Mouse (Mus musculus): ENCODE data around the gene Gabbr2.
A peak's percentile ranks its signal among the peaks of the same experiment; 100 is the strongest.

Gabbr2 gene

DNA sequence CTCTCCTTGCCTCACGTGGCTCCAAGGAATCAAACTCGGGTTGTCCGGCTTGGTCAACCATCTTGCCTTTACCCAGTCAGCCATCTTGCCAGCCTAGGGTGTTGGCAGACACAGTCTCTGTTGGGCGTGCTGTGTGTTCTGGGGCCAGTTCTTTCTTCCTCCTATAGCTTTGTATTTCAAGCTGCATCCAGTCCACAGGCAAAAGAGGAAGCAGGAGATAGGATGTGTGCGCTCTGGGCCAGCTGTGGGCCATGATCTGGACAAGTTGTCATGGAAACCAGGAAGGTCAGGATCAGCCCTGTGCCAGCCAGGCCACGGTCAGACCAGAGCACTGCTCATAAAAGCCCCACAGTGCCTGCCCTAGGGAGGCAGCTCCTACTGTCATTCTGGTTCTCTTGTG, 74.9 kb downstream of the Gabbr2 start:
- DNase-seq (ENCODE audit: low read depth, low spot score): no peak

DNA sequence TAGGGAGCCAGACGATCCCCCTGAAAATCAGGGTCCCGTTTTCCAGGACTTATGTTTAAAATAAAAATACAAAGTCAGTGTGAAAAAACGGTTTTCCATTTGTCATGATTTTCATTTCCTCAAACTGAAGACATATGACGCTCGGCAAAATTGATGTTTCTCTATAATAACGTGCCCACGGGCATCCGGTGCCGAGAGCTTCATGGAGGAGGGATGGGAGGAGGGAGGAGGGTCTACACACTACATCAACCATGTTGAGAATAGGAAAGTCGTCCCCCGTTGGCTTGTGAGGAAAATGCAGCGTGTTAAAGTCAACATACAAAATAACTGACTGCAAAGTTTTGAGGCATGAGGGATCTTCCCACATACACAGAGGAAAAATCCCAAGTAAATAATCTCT, 75.7 kb downstream of the Gabbr2 start:
- DNase-seq (ENCODE audit: low read depth, low spot score): no peak

DNA sequence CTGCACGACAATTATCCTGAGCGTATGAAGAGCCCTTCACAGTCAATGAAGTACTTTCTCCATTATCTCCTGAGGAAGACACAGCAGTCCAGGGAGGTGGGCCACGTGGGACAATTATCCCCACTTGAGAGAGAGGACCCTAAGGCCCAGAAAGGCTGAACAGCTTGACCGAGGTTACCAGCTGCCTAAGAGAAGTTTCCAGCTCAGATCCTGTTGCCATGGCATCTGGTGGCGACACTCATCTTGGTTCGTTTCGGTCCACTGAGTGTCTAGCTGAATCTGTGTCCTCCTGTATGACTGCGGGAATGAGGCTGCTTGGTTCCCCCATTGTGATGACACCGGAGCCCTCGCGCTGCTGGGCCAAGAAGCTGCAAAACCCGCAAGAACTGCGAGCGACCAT, 76.2 kb downstream of the Gabbr2 start:
- DNase-seq (ENCODE audit: low read depth, low spot score): no peak

DNA sequence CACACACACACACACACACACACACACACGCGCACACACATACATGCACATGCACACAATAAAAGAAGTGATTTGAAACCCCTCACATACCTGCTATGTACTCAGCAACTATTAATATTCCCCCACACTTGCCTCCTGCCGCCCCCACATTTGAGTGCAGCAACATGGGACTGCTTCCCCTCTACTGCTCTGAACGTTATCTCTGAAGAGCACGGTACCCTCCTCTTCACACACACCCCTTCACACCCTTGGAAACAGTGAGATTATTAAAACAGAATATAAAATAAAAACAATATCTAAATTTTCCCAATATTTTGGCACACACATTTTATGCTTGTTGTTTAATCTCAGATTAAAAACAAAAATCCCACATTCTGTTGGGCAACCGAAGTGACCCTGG, 77.1 kb downstream of the Gabbr2 start:
- no peak for DNase-seq (ENCODE audit: low read depth, low spot score)

DNA sequence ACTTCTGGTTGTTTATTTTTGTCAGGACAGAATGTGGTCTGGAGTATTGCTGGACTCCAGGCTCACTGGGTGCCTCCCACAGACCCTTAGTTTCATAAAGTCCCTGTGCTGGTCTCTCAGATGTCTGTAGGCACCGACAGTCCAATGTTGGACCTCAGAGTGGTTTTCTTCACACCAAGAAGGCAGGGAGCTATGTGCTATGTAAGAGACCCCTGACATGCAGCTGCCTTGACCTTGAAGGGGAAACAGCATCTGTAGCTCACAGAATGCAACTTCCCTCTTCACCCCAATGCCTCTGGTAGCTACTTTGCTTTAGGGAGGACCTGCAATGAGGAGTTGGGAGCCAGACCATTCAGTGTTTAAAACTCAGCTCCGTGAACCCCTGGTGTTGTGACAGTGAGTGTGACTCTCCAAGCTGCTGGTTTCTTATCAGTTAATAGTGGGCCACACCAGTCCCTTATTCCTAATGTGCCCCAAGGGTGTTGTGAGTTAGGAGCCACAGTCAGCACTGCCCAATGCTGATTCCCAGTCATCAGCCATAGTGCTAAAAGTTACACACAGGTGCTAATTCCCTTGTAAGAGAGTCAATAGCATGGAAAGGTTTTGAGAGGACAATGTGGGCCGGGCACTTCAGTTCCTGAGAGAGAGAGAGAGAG, 85.5 kb downstream of the Gabbr2 start:
- DNase-seq (ENCODE audit: low read depth, low spot score): no peak

DNA sequence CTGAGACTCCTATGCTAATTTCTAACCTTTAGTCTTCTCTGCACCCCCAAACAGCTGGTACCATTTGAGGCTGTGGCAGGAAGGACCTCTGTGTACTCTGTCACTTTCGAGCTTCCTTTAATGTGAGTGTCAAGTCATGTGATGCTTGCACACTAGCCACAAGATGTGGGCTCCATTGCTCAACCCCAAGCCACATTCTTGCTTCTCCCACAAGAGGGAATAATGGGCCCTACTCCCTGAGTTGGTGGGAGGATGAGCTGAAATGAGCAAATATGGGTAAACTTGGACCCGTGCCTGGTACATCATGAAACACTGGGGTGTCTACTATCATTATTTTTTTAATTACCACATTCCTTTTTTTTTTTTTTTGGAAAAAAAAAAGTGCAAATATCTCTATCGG, 86.5 kb downstream of the Gabbr2 start:
- no peak for DNase-seq (ENCODE audit: low read depth, low spot score)

DNA sequence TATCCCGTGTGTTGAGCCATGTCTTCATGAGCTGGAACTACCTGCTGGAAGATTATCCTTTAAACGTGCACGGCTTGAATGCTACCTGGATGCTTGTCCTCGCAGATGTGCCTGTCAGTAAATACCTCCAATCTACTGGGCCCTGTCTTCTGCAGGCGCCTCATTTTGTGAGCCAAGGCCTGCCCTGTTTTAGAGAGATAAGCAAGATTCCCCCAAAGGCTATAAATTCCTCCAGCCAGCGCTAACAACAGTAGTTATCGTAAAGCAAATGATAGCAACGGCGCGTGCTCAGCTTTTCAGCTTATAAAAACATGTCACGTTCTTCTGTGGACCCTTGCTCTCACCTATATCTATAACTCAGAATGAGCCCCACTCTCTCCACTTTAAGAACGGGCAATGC, 87.5 kb downstream of the Gabbr2 start:
- no peak for DNase-seq (ENCODE audit: low read depth, low spot score)

DNA sequence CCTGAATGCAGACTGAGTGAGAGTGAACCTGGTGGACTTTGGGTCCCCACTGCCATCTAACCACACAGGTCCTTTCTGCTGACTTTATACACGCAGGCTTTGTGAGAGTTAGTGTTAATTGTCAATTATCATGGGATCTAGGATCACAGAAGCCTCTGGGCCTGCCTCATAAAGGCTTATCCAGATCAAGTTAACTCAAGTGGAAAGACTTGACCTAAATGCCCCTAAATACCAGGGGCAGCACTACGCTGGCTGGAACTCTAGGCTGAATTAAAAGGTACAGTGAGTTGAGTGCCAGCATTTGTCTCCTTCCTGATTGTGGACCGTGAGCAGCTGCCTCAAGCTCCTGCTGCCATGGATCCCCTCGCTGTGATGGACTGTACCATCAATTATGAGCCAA, 93.1 kb downstream of the Gabbr2 start:
- DNase-seq (ENCODE audit: low read depth, low spot score): no peak

DNA sequence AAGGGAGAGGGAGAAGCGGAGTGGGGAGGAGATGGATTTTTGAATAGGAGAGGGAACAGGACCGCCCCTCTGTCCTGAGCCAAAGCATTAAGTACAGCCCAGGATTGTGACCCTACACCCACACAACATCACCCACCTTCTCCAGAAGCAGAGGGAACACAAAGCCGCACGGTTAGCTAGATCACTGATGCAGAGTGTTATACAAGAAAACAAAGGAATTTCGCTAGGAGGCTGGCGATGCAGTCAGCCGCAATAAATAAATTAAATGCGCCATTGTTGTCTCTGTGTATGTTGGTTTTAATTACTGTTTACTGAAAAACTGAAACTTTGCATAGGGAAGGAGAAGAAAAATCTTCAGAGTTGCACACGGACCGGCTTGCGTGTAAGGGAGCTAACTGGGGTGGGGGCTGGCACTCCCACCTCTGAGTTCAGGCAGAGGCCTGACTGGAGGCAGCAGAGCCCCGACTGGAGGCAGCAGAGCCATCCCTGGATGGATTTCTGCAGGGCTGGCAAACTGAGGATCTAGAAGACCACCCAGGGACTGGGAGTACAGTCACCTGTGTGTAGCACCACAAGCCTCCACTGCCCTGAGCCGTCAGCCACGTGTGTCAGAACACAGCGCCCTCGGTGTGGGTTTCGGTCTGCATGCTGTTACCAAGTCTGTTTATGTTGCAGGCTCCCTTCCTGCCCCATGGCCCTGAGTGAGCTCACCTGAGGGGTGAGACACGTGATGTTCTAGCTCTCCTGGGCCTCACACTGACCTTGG, 93.9 kb downstream of the Gabbr2 start:
- DNase-seq (ENCODE audit: low read depth, low spot score): no peak

DNA sequence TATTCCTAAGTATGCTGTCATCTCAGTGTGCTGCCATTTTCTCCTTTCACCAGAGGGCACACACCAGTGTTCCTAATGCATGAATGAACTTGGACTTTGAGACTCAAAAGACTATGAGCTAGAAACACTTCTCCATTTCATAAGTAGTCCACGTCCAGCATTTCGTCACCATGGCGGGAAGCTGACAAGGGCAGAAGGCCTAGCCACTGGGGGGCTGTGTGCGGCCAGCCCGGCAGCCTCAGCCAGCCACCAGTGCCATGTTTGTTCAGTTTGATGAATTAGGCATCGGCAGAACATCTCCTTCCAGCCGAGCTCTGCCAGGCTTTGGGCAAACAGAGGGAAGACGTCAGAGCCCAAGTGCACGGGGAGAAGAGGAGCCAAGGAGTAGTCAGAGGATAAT, 97.5 kb downstream of the Gabbr2 start:
- no peak for DNase-seq (ENCODE audit: low read depth, low spot score)

DNA sequence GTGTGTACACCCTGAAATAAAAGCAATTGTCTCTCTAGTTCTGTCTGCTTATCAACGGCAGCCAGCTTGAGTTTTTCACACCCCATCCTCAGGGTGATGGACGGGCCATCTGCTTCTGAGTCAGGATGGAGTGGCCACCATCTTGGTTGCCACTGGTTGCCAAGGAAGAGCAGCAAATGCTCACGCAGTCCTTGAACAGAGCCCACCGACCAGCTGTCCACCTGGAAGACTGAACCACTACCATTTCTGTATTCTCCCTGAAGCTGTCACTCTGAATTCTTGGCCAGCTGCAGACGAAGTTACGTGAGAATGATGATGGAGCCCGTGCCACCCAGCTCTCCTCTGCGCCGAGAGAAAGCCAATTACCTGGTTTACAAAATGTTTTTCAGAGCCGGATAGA, 102.5 kb downstream of the Gabbr2 start:
- DNase-seq (ENCODE audit: low read depth, low spot score): no peak

DNA sequence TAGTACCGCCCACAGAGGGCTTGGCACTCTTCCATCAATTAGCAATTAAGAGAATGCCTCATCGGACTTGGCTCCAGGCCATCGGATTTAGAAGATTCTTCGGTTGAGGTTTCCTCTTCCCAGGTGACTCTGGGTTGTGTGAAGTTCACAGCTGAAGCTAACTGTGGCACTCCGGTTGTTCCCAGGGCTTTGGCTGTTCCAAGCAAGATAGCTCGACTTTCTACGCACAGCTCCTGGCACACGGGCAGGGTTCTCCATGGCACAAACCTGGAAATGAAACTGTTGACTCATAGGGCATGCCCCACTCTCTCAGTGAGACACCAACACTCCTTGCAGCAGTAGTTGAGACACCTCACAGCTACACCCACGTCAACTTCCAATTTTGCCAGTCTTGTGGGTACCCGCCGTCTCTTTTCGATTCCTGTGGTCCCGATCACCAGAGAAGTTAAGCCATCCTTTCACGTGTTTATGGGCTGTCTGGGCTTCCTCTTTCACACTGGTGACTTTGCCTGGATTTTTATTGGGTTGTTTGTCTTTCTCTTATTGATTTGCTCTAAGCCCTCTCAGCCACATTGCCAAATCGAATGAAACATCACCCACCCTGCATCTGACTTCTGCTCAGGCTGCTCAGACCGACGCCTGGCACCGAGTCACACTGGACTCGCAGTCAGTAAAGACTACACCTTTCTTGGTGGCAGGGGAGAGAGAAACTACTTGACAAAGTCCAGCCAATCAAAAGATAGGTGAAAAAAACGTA, 105.9 kb downstream of the Gabbr2 start:
- DNase-seq (ENCODE audit: low read depth, low spot score): no peak

DNA sequence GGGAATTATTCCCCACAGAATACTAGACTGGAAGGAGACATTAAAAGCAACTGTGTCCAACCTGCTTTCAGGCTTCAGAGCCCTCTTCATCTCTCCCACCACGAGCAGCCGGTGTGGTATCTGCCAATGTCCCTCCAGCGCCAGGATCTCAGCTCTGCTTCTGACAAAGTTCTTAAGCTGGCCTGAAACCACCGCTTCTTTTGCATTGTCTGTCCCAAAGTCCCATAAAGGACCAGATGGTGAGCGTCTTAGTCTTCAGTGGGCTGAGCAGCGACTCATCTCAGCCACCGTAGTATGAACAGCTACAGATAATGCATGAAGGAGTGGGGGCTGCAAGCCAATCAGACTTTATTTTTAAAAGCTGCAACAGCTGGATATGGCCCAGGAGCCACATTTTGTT, 107.5 kb downstream of the Gabbr2 start:
- no peak for DNase-seq (ENCODE audit: low read depth, low spot score)

DNA sequence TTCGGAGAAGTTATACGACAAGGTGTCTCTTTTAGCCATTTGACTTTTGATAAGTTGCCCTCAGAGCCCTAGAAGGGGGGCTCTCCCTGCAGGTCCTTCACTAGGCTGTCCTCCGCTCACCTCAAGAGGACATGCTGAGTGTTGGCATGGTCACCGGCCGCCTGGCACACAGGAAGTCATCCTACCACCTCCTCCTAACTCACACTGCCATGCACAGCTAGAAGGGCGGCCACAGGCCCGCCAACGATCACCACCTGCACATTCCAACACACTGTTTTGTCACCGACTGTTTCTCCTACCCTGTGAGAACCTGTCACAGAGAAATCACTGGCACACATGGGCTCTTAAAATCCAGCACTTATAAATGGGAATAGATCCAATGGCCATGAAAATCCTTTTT, 108.1 kb downstream of the Gabbr2 start:
- no peak for DNase-seq (ENCODE audit: low read depth, low spot score)

DNA sequence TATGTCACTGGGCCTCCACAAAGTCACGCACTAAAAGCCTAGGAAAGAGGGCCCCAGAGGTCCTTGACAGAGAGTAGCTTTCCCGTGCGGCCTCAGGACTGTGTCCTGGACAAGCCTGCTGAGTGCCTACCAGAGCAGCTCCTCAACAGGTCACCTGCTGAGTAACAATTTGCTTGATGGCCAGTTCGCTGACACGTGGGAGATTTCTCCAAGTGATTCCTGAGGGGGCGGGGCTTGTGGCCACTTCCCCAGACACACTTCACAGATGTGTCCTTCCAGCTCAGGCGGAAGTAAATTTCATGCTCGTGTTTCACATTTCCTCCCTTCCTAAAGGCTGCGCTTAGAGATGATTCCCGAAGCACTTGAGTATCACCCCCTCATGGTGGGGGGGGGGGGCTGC, 108.6 kb downstream of the Gabbr2 start:
- no peak for DNase-seq (ENCODE audit: low read depth, low spot score)

DNA sequence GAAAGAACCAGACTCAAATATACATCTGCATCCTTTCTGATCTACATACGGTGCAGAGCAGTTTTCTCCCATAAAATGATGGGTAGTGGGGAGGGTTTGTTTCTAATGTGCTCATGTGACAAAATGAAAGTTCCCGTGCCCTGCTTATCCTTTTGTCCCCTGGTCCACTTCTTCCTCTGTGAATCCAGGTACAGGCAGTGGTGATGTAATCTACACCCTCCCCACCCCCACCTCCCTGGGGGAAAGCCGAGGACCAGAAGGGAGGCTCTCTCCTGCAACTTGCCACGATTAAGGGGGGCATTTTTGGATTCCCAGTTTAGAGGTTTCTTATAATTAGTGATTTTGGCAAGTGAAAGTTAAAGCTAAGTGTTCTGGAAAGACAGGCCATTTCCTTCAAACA, 110.4 kb downstream of the Gabbr2 start:
- DNase-seq (ENCODE audit: low read depth, low spot score): no peak

DNA sequence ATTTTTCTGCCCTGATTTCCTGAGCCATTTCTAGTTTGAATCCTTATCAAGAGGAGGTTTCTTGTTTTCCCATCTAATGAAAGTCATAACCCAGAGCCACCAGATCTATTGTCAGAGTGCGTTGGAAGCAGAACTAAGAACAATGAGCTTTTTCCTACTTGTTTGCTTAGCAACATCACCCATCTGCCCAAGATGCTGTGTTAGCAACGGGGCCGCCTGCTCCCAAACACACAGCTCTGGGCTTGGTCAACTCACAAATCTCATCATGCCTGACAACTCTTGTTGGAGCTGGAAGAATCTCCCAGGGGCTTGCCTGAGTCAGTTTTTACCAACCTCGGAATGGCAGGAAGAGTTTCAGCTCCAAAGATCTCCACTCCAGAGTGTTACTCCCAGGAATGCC, 111.7 kb downstream of the Gabbr2 start:
- DNase-seq (ENCODE audit: low read depth, low spot score): no peak

DNA sequence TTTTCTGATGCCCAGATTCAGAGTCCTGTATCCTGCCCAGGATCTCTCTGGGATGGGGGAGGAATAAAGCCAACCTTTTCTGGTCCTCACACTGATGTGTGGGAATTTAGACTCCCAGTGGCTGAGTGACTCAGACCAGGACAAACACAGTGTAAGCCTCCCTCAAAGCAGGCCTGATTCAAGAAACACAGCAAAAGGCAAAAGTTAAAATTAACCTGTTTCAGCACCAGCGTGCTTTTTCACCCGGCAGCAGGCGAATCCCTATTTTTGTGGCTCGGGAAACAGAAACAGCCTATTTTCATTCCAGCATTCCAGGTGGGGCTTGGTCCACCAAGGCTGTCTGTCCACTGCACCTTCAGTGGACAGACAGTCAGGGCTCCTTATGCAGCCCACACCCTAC, 118.9 kb downstream of the Gabbr2 start:
- DNase-seq (ENCODE audit: low read depth, low spot score): no peak

DNA sequence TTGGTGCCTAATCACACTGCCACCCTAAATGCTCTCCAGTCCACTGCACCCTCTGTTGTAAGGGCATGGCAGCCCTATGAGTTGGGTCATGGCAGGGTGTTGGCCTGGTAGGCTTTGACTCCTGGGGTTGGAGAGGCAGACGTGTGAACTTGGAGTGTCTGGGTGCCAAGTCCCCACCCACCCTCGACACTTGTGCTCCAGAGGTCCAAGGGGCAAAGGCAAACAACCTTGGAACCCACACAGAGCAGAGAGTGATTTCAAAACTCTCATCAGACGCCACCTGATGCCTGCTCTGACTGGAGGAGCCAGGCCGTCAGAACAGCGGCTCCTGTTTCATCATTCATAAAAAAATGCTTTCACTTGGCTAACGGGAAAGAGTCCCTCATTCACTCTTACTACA, 121.5 kb downstream of the Gabbr2 start:
- no peak for DNase-seq (ENCODE audit: low read depth, low spot score)

DNA sequence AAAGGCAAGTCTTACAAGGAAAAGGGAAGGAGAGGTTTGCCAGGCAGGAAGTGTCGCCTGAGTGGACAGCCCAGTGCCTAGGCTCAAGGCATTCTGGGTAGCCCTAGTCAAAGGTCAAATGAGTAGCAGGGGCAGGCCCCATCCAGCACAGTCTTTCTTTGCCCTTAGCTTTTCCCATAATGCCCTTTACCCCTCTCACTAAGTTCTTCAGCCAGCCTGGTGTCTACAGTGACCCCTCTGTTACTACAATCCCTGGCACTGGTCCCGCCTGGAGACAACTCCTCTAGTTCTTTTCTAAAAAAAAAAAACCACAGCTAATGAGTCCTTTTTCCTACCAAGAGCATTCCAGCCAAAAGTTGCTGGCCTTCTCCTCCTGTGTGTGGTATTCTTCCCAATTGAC, 122.3 kb downstream of the Gabbr2 start:
- no peak for DNase-seq (ENCODE audit: low read depth, low spot score)

DNA sequence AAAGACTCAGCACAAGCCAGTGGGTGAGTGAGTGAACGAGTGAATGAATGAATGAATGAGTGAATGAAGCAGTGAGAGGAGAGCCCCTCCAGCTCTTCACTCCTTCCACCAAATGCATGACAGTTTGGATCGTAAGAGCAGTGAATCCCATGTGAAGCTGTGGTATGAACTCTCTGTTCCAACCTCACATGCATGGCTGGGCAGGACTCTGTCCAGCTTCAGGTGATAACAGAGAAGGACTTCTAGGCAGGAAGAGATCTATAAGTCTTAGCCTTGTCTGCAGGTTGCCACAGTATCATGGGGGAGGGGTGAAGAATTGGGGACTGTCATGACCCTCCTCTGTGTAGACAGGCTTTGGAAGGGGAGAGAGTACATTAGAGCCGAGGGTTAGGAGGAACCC, 122.8 kb downstream of the Gabbr2 start:
- DNase-seq (ENCODE audit: low read depth, low spot score): no peak

DNA sequence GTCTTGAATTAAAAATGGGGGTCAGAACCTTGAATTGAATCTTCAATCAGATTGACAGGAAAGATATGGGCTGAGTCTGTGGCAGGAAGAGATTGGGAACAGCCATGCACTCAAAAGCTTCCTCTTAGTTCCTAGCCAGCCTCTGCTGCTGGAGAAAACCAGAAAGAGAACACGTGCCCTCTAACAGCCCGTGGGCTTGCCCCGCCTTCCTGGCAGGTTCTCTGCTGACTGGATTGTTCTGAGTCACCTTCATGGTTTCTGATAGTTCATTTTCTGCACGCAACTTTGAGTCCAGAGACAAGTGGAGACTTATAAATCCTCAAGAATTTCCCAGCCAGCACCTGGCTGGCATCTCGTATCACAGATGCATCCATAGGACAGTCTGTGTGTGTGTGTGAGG, 123.5 kb downstream of the Gabbr2 start:
- DNase-seq (ENCODE audit: low read depth, low spot score): peak; percentile 5

DNA sequence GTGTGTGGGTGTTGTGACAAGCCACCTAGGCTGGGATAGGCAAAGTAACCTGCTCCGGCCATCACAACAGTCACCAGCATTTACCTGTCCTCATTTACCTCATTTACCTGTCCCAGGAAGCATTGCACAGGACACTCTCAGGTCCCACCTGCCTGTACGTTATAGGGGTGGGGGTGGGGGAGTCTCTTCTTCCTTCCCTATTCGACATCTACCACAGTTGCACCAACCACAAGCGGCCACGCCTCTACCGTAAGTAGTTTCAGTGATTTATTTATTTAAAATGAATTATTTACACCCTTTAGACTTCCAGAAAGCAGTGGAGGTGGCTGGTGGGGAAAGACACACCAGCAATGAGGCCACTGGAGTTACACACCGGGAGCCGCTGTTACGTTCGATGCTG, 123.9 kb downstream of the Gabbr2 start:
- DNase-seq (ENCODE audit: low read depth, low spot score): no peak
